Mouse (Mus musculus): ENCODE results near the gene Znrf1. TPM values are rescaled to one million over a fixed set of nuclear protein-coding genes. Genes with fewer than 3 reads are reported as not detected.
A peak's percentile ranks its signal among the peaks of the same experiment; 100 is the strongest.
"Not testable (repeated sequence)": the region's sequence is repeated elsewhere in the genome, so short reads cannot be mapped to it uniquely, and the experiment has no call there.

The Znrf1 gene
- total RNA-seq (2022): 10 to 100 TPM; 67.2 to 71.6 (median 70.7) TPM

GRCm38 (mm10) chr8:111536031-111536977, at the start of gene Znrf1:
Gene Znrf1 (plus strand): TSS chr8:111536097.
- DNase-seq (ENCODE audit: low spot score in 2 of 2): peak; percentile 46 to 53

GRCm38 (mm10) chr8:111490034-111490591, 45.8 kb upstream of the Znrf1 start:
- DNase-seq (ENCODE audit: low spot score in 2 of 2): no peak

DNA sequence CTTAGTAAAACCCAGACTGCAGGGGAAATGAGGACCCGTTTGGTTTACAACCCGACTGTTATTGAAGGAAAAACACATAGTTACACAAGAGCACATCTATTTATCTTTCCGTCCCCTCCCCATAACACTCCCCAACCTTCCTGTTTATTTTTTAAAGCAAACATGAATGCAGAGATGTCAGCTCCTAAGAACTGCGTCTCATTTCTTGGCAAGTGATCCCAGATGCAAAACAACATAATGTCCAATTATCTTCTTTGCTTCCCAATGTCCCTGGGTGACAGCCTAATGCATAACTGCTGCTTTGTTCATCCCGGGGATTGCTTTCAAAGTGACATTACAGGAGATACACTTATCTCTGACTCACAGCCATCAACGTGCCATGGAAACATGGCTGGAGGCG, 44.7 kb upstream of the Znrf1 start:
- DNase-seq (ENCODE audit: low spot score in 2 of 2): no peak

DNA sequence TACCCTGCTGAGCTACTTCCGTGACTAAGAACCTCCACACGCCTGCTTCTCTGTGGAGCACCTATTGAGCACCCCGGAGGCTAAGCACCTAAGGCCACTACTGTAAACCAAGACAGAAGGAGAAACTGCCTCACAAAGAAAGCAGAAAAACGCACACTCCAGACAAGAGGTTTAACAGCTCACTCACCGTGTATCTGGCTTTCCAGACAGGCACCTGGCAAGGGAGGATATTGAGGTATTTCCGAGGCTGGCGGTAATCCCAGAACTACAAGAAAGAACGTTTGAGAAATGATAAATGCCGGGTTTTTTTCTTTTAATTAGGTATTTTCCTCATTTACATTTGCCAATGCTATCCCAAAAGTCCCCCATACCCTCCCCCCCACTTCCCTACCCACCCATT, 43.4 kb upstream of the Znrf1 start:
- no peak for DNase-seq (ENCODE audit: low spot score in 2 of 2)

DNA sequence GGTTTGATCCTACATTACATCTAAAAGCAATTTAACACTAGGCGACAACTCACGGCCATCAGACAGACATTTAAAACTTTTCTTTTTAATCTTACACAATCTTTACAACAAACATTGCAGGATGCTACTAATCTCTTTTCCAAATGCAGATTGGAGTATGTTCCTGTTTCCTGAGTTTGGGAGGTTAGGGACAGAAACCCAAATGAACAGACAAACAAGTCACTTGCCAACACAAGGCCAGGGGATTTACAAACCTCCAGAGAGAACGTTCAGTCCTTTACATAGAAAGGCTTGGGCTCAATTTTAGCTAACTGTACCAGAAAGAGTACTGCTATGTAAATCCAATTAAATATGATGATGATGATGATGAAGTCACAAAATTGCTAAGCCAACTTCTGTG, 42.7 kb upstream of the Znrf1 start:
- no peak for DNase-seq (ENCODE audit: low spot score in 2 of 2)

DNA sequence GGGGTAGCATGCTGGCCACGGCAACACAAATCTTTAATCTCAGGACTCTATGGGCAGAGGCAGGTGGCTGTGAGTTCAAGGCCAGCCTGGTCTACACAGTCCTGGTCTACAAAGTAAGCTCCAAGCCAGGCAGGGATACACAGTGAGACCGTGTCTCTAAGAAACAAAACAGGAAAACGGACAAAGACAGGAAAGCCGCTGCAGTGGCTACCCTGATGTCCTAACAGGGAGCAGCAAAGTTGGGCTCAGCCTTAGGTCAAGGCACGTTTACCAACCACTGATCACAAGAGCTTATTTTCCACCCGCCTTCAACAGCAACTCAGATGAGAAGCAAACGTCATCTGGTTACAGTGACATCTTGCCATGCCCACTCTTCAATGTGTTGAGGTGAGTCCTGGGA, 39.6 kb upstream of the Znrf1 start:
- no peak for DNase-seq (ENCODE audit: low spot score in 2 of 2)

GRCm38 (mm10) chr8:111498249-111498648, 37.6 kb upstream of the Znrf1 start:
- not testable (repeated sequence) for DNase-seq (ENCODE audit: low spot score in 2 of 2)

DNA sequence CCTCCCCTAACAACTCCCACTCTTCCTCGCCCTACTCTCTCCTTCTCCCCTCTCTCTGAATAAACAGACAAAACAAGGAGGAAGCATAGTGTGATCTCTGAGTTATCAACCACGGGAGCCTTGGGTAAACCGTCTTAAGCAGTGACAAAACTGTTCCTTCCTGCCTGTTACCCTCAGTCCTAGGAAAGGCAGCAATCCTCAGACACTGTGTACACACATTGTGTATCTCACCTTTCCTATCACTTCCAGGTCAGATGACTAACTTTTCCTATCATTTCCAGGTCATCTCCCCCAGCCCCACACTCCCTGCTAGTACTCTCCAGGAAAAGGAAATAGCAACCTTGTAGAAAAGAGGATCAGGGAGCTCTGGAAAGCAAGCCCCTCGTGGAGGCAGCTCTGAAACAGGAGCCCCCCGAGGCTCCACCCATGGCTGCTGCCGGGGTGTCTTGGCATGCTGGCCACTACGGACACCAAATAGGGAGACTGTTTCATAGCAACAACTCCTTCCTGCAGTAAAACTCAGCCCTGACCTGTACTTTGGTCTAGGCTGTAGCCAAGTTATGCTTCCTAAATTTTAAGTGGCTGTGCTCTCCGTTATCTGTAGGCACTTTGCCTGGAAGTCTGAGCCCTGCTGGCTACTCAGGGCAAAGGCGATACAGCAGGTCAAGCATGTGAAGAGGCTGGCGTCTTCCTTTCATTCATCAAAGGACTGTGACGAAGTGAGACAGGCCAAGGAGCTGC, 34.0 kb upstream of the Znrf1 start:
- no peak for DNase-seq (ENCODE audit: low spot score in 2 of 2)

DNA sequence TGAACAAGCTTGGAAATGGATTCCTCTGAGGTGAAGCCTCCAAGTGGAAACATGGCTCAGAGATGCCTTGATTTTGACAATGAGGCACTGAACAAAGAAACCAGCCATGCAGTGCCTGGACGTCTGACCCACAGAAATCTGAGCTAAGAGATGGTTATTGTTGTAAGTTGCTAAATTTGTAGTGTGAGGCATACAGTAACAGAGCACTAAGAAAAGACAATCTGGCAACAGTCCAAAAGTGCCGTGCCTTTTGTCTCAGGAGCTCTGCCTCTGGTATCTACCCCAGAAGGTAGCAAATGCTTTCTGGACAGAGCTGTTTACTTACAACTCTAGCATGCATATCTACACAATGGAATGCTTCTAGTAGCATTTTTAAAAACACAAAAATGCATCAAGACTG, 27.3 kb upstream of the Znrf1 start:
- no peak for DNase-seq (ENCODE audit: low spot score in 2 of 2)

- no peak for DNase-seq (ENCODE audit: low spot score in 2 of 2)
Measured at GRCm38 (mm10) chr8:111509278-111509677, 26.6 kb upstream of the Znrf1 start.

GRCm38 (mm10) chr8:111510401-111510800, 25.5 kb upstream of the Znrf1 start:
- peak in 1 of 2 experiments; percentile 16 for DNase-seq (ENCODE audit: low spot score in 2 of 2)

DNA sequence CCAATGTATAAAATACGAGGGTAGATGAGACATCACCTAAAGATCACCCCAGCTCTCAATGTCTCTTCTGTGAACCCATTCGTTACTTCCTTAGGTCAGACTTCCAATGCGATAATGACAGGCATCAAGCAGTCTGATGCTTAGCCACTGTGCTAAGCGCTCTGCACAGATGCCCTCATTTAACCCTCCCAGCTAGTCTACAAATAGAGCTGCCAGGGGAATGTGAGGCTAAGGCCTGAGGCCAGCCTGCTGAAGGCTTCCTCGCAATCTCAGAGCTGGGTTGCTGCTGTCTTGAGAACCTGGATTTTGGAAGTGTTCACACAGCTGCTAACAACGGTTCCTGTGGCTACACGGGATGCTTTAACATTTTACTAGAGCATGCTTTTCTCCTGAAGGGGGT, 23.0 kb upstream of the Znrf1 start:
- peak in 1 of 2 experiments; percentile 31 for DNase-seq (ENCODE audit: low spot score in 2 of 2)

DNA sequence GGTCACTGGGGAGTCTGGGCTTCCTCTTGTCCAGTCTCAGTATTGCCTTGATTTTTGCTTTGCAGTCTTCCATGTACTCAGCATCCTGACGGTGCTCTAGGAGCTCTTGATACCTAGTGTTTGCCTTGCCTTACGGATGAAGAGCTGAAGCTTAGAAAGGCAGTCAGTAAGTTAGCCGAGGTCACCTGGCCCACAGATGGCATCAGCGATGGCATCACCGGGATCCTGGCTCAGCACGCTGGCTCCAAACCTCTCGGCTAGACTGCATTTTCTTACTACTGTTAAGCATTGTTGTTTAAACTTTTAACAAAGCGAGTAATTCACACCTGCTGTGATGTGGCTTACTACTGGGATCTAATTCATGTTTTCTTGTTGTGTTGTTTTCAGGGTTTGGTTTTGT, 22.5 kb upstream of the Znrf1 start:
- DNase-seq (ENCODE audit: low spot score in 2 of 2): no peak

GRCm38 (mm10) chr8:111516451-111517035, 19.4 kb upstream of the Znrf1 start:
- no peak for DNase-seq (ENCODE audit: low spot score in 2 of 2)

- no peak for DNase-seq (ENCODE audit: low spot score in 2 of 2)
Measured at GRCm38 (mm10) chr8:111517466-111517865, 18.4 kb upstream of the Znrf1 start.

DNA sequence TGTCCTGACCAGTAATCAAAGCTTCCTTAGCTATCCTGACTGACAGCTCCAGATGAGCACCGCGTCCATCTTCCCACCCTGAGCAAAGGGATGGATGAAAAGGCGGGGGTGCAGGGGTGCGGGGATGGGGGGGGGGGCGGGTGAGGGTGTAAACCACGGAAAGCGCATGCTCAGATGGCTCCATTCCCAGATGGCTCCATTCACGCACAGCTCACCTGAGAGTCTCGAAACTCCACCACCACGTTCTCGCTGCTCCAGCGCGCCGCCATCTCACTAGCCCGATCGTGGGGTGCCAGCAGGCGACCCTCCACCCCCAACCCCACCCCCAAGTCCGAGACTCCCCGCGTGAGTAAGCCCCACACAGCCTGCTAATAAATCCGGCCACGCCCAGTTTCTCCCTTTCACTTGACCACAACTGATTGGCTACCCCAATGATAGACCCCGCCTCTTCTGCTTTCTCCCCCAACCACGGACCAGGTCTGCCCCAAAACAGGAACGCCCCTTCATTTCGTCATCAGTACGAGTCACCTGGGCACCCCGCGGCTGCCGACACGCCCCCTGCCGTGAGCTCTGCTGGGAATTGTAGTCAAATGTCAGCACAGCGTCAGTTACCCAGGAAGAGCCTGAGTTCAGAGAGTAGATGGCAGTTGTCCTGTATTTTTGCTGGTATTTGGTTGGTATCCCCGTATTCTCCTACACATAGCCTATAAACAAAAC, 14.0 kb upstream of the Znrf1 start, which contains the start of gene Wdr59:
Wdr59 (minus strand) TSS at position 380 of the 717 bp plus-strand sequence.
- DNase-seq (ENCODE audit: low spot score in 2 of 2): peak; percentile 95 to 96

DNA sequence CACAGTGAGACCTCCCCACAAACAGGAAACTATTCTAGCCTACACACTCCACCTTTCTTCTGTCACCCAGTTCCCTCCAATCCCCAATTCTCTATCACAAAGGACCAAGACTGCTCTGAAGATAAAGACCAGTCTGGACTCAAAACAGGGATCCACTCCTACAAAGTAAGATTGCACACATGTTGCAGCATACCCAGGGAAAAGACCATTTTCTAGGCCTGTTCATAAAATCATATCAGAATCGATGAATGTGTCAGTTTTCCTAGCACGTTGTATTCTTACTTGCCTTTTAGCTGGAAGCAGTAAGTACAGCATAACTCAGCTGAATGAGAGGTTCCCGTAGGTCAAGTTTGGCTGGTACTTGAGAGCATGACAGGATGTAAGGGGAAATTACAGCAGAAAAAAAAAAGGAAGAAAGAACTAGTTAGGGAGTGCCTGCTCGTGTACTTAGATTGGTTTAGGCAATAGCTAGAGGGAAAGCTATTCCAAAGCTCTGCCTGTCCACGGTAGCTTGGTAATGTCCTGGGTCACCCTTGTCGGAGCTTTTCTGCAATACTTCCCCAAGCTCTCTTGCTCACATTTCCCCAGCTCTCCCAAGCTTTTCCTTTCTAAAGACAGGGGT, 9.4 kb upstream of the Znrf1 start:
- no peak for DNase-seq (ENCODE audit: low spot score in 2 of 2)

GRCm38 (mm10) chr8:111527149-111527548, 8.7 kb upstream of the Znrf1 start:
- no peak for DNase-seq (ENCODE audit: low spot score in 2 of 2)

DNA sequence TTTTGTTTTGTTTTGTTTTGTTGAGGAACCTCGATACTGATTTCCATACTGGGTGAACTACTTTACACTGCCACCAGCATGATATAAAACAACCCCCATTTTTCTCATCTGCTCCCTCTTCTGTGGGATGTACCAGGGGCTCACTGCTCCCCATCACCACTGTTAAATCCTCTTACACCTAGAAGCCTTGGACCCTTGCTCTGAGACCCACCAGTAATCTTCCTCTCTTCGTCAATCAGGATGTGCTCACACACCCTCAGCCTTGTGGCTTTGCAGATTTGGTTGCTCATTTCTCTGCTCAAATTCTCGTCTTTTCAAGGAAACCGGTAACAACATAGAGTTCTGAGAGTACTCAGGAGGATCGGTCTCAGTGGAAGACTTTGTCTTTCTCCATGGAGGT, 7.8 kb upstream of the Znrf1 start:
- no peak for DNase-seq (ENCODE audit: low spot score in 2 of 2)

- DNase-seq (ENCODE audit: low spot score in 2 of 2): no peak
Measured at GRCm38 (mm10) chr8:111531191-111531590, 4.7 kb upstream of the Znrf1 start.

- no peak for DNase-seq (ENCODE audit: low spot score in 2 of 2)
Measured at GRCm38 (mm10) chr8:111531621-111532020, 4.3 kb upstream of the Znrf1 start.

Data from gastrocnemius, adult 8-10 months (tissue).